Mouse (Mus musculus): ENCODE results near the gene Thbs2. TPM values are rescaled to one million over a fixed set of nuclear protein-coding genes. Genes with fewer than 3 reads are reported as not detected.

Thbs2 gene
- 11.5 TPM for polyA plus RNA-seq (2012; fragmentation: generic; extraction: Trizol)
- long read RNA-seq, experiment 1, full-length matches to known transcripts, result 7 of 17 reads
- long read RNA-seq, experiment 1, partial matches to known transcripts, result 3 of 17 reads
- long read RNA-seq, experiment 1, other reads (novel, unspliced or antisense), result 7 of 17 reads
- long read RNA-seq, experiment 2, full-length matches to known transcripts, result 32 of 62 reads
- long read RNA-seq, experiment 2, partial matches to known transcripts, result 6 of 62 reads
- long read RNA-seq, experiment 2, other reads (novel, unspliced or antisense), result 24 of 62 reads

- no peaks in the 10 kb centered on the region for H3K27me3 ChIP-seq (ENCODE audit: control insufficient read depth, insufficient read depth, insufficient read length)
- peaks cover 7% of the 10 kb centered on the region for H3K79me2 ChIP-seq (ENCODE audit: control insufficient read depth, insufficient read depth)
- H3K79me3 ChIP-seq (ENCODE audit: low read depth), result peaks cover 4% of the 10 kb centered on the region
- TF ChIP-seq CEBPB (IDR thresholded peaks at IDR 0.05; ENCODE audit: low read depth), result no peak
- TF ChIP-seq USF1 (IDR thresholded peaks at IDR 0.05; ENCODE audit: low read depth), result no peak
- peak; percentile 9 for TF ChIP-seq MYOD1 (IDR thresholded peaks at IDR 0.05; ENCODE audit: control insufficient read depth, insufficient read length, low read depth)
- H3K36me3 ChIP-seq (ENCODE audit: control insufficient read depth, insufficient read depth), result no peaks in the 10 kb centered on the region
- H3K4me3 ChIP-seq (ENCODE audit: insufficient read depth, poor library complexity, severe bottlenecking), result peak within 1 kb of the TSS; percentile 29
- H3ac ChIP-seq (ENCODE audit: control insufficient read depth, insufficient read length, low read depth), result peak within 1 kb of the TSS; percentile 63
Observed at GRCm38 (mm10) chr17:14693994-14694374, at the start of gene Thbs2. Gene Thbs2, minus strand, starts transcription at chr17:14694235.

- Histone ChIP-seq H3K27me3 (ENCODE audit: control insufficient read depth, insufficient read depth, insufficient read length) (no peaks in the 10 kb centered on the region), H3K79me2 (ENCODE audit: control insufficient read depth, insufficient read depth) (no peaks in the 10 kb centered on the region), H3K79me3 (ENCODE audit: low read depth) (no peaks in the 10 kb centered on the region), H3K36me3 (ENCODE audit: control insufficient read depth, insufficient read depth) (no peaks in the 10 kb centered on the region), H3ac (ENCODE audit: control insufficient read depth, insufficient read length, low read depth) (no peak overlapping the region), H3K4me3 (ENCODE audit: insufficient read depth, poor library complexity, severe bottlenecking) (no peak overlapping the region)
- TF ChIP-seq FOSL1 (IDR thresholded peaks at IDR 0.05; ENCODE audit: insufficient read depth, low read length, poor library complexity, severe bottlenecking), result peak; percentile 64
- no peak for TF ChIP-seq CEBPB (IDR thresholded peaks at IDR 0.05; ENCODE audit: low read depth)
- TF ChIP-seq MAX (IDR thresholded peaks at IDR 0.05), result peak; percentile 62
Observed at GRCm38 (mm10) chr17:14735493-14736004, 41.5 kb upstream of the Thbs2 start.

DNA sequence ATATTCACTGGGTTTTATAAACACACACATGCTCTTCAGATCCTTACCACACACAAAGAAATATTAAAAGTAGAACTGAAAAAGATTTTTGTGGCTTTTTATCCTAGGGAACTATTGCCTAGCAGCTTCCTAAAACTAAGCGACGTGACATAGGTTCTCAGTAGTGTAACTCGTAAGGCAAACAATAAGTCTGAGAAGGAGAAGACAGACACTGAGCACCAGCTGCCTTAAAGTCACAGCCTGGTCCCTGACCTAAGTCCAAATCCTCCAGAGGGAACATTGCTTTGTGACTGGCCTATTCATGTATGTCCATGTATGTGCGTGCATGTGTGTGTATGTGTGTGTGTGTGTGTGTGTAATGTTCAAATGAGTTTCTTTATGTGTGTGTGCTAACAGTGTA lies 40.3 kb upstream of the Thbs2 start:
- Histone ChIP-seq H3K27me3 (ENCODE audit: control insufficient read depth, insufficient read depth, insufficient read length) (no peaks in the 10 kb centered on the region), H3K79me3 (ENCODE audit: low read depth) (no peaks in the 10 kb centered on the region), H3ac (ENCODE audit: control insufficient read depth, insufficient read length, low read depth) (no peak overlapping the region), H3K36me3 (ENCODE audit: control insufficient read depth, insufficient read depth) (no peaks in the 10 kb centered on the region), H3K4me3 (ENCODE audit: insufficient read depth, poor library complexity, severe bottlenecking) (no peak overlapping the region), H3K79me2 (ENCODE audit: control insufficient read depth, insufficient read depth) (no peaks in the 10 kb centered on the region)
- TF ChIP-seq CTCF (IDR thresholded peaks at IDR 0.05; ENCODE audit: control insufficient read depth, insufficient read depth, insufficient read length) (no peak), CEBPB (IDR thresholded peaks at IDR 0.05; ENCODE audit: low read depth) (no peak), USF1 (IDR thresholded peaks at IDR 0.05; ENCODE audit: low read depth) (no peak), MYOD1 (IDR thresholded peaks at IDR 0.05; ENCODE audit: control insufficient read depth, insufficient read length, low read depth) (no peak), MAX (IDR thresholded peaks at IDR 0.05) (no peak), MYOG (IDR thresholded peaks at IDR 0.05; ENCODE audit: control insufficient read depth, extremely low read depth, insufficient read length) (no peak), FOSL1 (IDR thresholded peaks at IDR 0.05; ENCODE audit: insufficient read depth, low read length, poor library complexity, severe bottlenecking) (no peak)

- TF ChIP-seq MYOG (IDR thresholded peaks at IDR 0.05; ENCODE audit: control insufficient read depth, extremely low read depth, insufficient read length), result no peak
- TF ChIP-seq MYOD1 (IDR thresholded peaks at IDR 0.05; ENCODE audit: control insufficient read depth, insufficient read length, low read depth), result no peak
- no peak for TF ChIP-seq CEBPB (IDR thresholded peaks at IDR 0.05; ENCODE audit: low read depth)
- TF ChIP-seq FOSL1 (IDR thresholded peaks at IDR 0.05; ENCODE audit: insufficient read depth, low read length, poor library complexity, severe bottlenecking), result no peak
- TF ChIP-seq MAX (IDR thresholded peaks at IDR 0.05), result no peak
- TF ChIP-seq CTCF (IDR thresholded peaks at IDR 0.05; ENCODE audit: control insufficient read depth, insufficient read depth, insufficient read length), result no peak
- no peak for TF ChIP-seq USF1 (IDR thresholded peaks at IDR 0.05; ENCODE audit: low read depth)
- H3K79me3 ChIP-seq (ENCODE audit: low read depth), result no peaks in the 10 kb centered on the region
- no peaks in the 10 kb centered on the region for H3K79me2 ChIP-seq (ENCODE audit: control insufficient read depth, insufficient read depth)
- no peaks in the 10 kb centered on the region for H3K27me3 ChIP-seq (ENCODE audit: control insufficient read depth, insufficient read depth, insufficient read length)
- no peak overlapping the region for H3K4me3 ChIP-seq (ENCODE audit: insufficient read depth, poor library complexity, severe bottlenecking)
- H3ac ChIP-seq (ENCODE audit: control insufficient read depth, insufficient read length, low read depth), result no peak overlapping the region
- H3K36me3 ChIP-seq (ENCODE audit: control insufficient read depth, insufficient read depth), result no peaks in the 10 kb centered on the region
Observed at GRCm38 (mm10) chr17:14733941-14734340, 39.9 kb upstream of the Thbs2 start.

- H3K79me3 ChIP-seq (ENCODE audit: low read depth), result no peaks in the 10 kb centered on the region
- no peak for TF ChIP-seq MYOD1 (IDR thresholded peaks at IDR 0.05; ENCODE audit: control insufficient read depth, insufficient read length, low read depth)
- no peak overlapping the region for H3K4me3 ChIP-seq (ENCODE audit: insufficient read depth, poor library complexity, severe bottlenecking)
- no peaks in the 10 kb centered on the region for H3K79me2 ChIP-seq (ENCODE audit: control insufficient read depth, insufficient read depth)
- H3K36me3 ChIP-seq (ENCODE audit: control insufficient read depth, insufficient read depth), result no peaks in the 10 kb centered on the region
- no peak overlapping the region for H3ac ChIP-seq (ENCODE audit: control insufficient read depth, insufficient read length, low read depth)
- no peaks in the 10 kb centered on the region for H3K27me3 ChIP-seq (ENCODE audit: control insufficient read depth, insufficient read depth, insufficient read length)
Observed at GRCm38 (mm10) chr17:14733027-14733426, 39.0 kb upstream of the Thbs2 start.

DNA sequence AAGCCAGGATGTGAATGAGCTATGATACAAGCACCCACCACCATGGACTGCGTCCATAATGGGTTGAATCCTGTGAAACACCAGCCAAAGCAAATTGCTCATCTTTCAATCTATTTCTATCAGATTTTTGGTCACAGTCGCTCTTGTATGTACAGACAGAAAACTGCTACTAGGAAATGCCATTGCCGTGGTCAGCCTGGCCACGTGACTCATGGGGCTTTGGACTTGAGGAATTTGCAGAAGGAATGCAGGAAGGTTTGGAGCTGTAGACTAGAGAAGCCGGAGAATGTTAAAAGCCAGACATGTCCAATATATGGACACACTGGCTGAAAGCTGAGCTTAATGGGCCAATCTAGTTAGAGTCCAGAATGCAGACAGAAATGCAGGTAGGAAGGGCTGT lies 36.6 kb upstream of the Thbs2 start:
- TF ChIP-seq MYOG (IDR thresholded peaks at IDR 0.05; ENCODE audit: control insufficient read depth, extremely low read depth, insufficient read length) (no peak), USF1 (IDR thresholded peaks at IDR 0.05; ENCODE audit: low read depth) (peak; percentile 99), MAX (IDR thresholded peaks at IDR 0.05) (peak; percentile 67), MYOD1 (IDR thresholded peaks at IDR 0.05; ENCODE audit: control insufficient read depth, insufficient read length, low read depth) (no peak), CEBPB (IDR thresholded peaks at IDR 0.05; ENCODE audit: low read depth) (no peak), CTCF (IDR thresholded peaks at IDR 0.05; ENCODE audit: control insufficient read depth, insufficient read depth, insufficient read length) (no peak), FOSL1 (IDR thresholded peaks at IDR 0.05; ENCODE audit: insufficient read depth, low read length, poor library complexity, severe bottlenecking) (no peak)
- H3K79me3 ChIP-seq (ENCODE audit: low read depth), result no peaks in the 10 kb centered on the region
- no peak overlapping the region for H3ac ChIP-seq (ENCODE audit: control insufficient read depth, insufficient read length, low read depth)
- H3K79me2 ChIP-seq (ENCODE audit: control insufficient read depth, insufficient read depth), result no peaks in the 10 kb centered on the region
- H3K27me3 ChIP-seq (ENCODE audit: control insufficient read depth, insufficient read depth, insufficient read length), result no peaks in the 10 kb centered on the region
- H3K36me3 ChIP-seq (ENCODE audit: control insufficient read depth, insufficient read depth), result no peaks in the 10 kb centered on the region
- H3K4me3 ChIP-seq (ENCODE audit: insufficient read depth, poor library complexity, severe bottlenecking), result no peak overlapping the region
